Mouse (Mus musculus) limb, embryonic 14.5 days (tissue): ENCODE measurements around the gene Atg2a. TPM values are rescaled to one million over a fixed set of nuclear protein-coding genes. Genes with fewer than 3 reads are reported as not detected.

Source experiments
- ATAC-seq: fragments of 200-750 bp; cut with Nextera tagmentation; 2 replicates; pipeline ENCODE4 v1.8.0; 2017; ENCODE audit warnings: low read depth, moderate number of reproducible peaks, moderate TSS enrichment; ENCODE audit not compliant: low FRiP score
- DNase-seq: peaks from one replicate; pipeline ENCODE4 v3.0.0-alpha.2; 2015; ENCODE audit warnings: low spot score
- H3K27ac ChIP-seq: fragments of 300-500 bp; sonication (generic); replicated peaks from 2 replicates; pipeline ENCODE4 v1.5.1; 2014; ENCODE audit warnings: low read depth, mild to moderate bottlenecking, low read length, moderate library complexity, mixed read lengths
- H3K27me3 ChIP-seq: fragments of 300-500 bp; sonication (generic); 2 replicates; pipeline ENCODE4 v1.6.1; 2014; ENCODE audit warnings: low read length, mixed read lengths; ENCODE audit not compliant: control insufficient read depth, insufficient read depth
- H3K36me3 ChIP-seq: fragments of 300-500 bp; sonication (generic); 2 replicates; pipeline ENCODE4 v1.6.1; 2014; ENCODE audit warnings: mild to moderate bottlenecking, low read length, moderate library complexity, mixed read lengths; ENCODE audit not compliant: control insufficient read depth, insufficient read depth
- H3K4me1 ChIP-seq: fragments of 300-500 bp; sonication (generic); 2 replicates; pipeline ENCODE4 v1.6.1; 2014; ENCODE audit warnings: antibody characterized with exemption, low read length, mixed read lengths; ENCODE audit not compliant: control insufficient read depth, insufficient read depth
- H3K4me2 ChIP-seq: fragments of 300-500 bp; sonication (generic); replicated peaks from 2 replicates; pipeline ENCODE4 v1.6.1; 2014; ENCODE audit warnings: low read depth, mild to moderate bottlenecking, low read length, moderate library complexity; ENCODE audit not compliant: severe bottlenecking
- H3K4me3 ChIP-seq: fragments of 300-500 bp; sonication (generic); replicated peaks from 2 replicates; pipeline ENCODE4 v1.5.1; 2014; ENCODE audit warnings: low read length
- H3K9ac ChIP-seq: fragments of 300-500 bp; sonication (generic); 2 replicates; pipeline ENCODE4 v1.6.1; 2014; ENCODE audit warnings: mild to moderate bottlenecking, low read depth, low read length, moderate library complexity; ENCODE audit not compliant: severe bottlenecking
- H3K9me3 ChIP-seq: fragments of 300-500 bp; sonication (generic); 2 replicates; pipeline ENCODE4 v1.6.1; 2016; ENCODE audit warnings: low read length; ENCODE audit not compliant: control insufficient read depth
- POLR2A ChIP-seq: fragments of 200-500 bp; IDR thresholded peaks from 2 replicates; pipeline ENCODE4 v1.8.0; 2012; ENCODE audit warnings: inconsistent platforms, mild to moderate bottlenecking, moderate library complexity, borderline replicate concordance; ENCODE audit not compliant: insufficient read depth, insufficient read length; ENCODE audit errors: extremely low read depth
- WGBS: fragments of 180-500 bp; shearing (Covaris S2); extraction: QIAGEN DNeasy Blood & Tissue Kit; methylation state at CpG from one replicate; pipeline ENCODE4 v1.1.7; 2014; 5-methylcytosine and 5-hydroxymethylcytosine counted together
- polyA plus RNA-seq, 2 experiments: library from polyadenylated mRNA; depleted of rRNA in 1 of 2; stranded (reverse) in 1 of 2; unstranded in 1 of 2; fragments of >200 nt; fragmentation: Nextera tagmentation in 1 of 2; extraction: Ambion mirVana in 1 of 2; gene quantifications; 2 replicates each; pipeline versions ENCODE4 v1.2.1 to v1.2.3; 2012 to 2014

Atg2a gene
- polyA plus RNA-seq (2012; rRNA removed) (18.3 and 25.7 TPM in 2 replicates), polyA plus RNA-seq (2014; fragmentation: Nextera tagmentation; extraction: Ambion mirVana) (10.6 and 14.6 TPM in 2 replicates)

- Histone ChIP-seq H3K9me3 (no peaks in the 10 kb centered on the region), H3K4me1 (peaks cover 7% of the 10 kb centered on the region), H3K4me2 (peak within 1 kb of the TSS; percentile 58), H3K9ac (peak within 1 kb of the TSS; percentile 62), H3K36me3 (peaks cover 23% of the 10 kb centered on the region), H3K4me3 (peak within 1 kb of the TSS; percentile 60), H3K27me3 (no peaks in the 10 kb centered on the region), H3K27ac (peak within 1 kb of the TSS; percentile 44; the same call in 1 of the 2 replicates)
- DNase-seq, result peak; percentile 99
- TF ChIP-seq POLR2A, result peak; percentile 54; the same call in 1 of the 2 replicates
- under 1% methylated on average over 55 of the region's 55 CpGs for WGBS
- ATAC-seq, result peak; percentile 95
These were observed at the start of gene Atg2a for GRCm38 (mm10) chr19:6241274-6242107. Gene Atg2a (plus strand): TSS chr19:6241668.

GRCm38 (mm10) chr19:6204265-6204664 lies 37.2 kb upstream of the Atg2a start:
- H3K4me2 ChIP-seq, result no peak overlapping the region
- TF ChIP-seq POLR2A, result no peak
- H3K27me3 ChIP-seq, result no peaks in the 10 kb centered on the region
- H3K4me3 ChIP-seq, result no peak overlapping the region
- ATAC-seq, result no peak
- 81% methylated on average over 2 of the region's 2 CpGs for WGBS
- no peak for DNase-seq
- no peak overlapping the region for H3K9ac ChIP-seq
- H3K27ac ChIP-seq, result no peak overlapping the region
- H3K36me3 ChIP-seq, result no peaks in the 10 kb centered on the region
- H3K4me1 ChIP-seq, result no peaks in the 10 kb centered on the region
- no peaks in the 10 kb centered on the region for H3K9me3 ChIP-seq

GRCm38 (mm10) chr19:6206716-6207115 lies 34.8 kb upstream of the Atg2a start:
- Histone ChIP-seq H3K27ac (no peak overlapping the region), H3K9me3 (no peaks in the 10 kb centered on the region), H3K4me3 (no peak overlapping the region), H3K4me2 (no peak overlapping the region), H3K4me1 (no peaks in the 10 kb centered on the region), H3K9ac (no peak overlapping the region), H3K27me3 (no peaks in the 10 kb centered on the region), H3K36me3 (no peaks in the 10 kb centered on the region)
- 54% methylated on average over 5 of the region's 5 CpGs for WGBS
- ATAC-seq, result no peak
- TF ChIP-seq POLR2A, result no peak
- DNase-seq, result no peak

GRCm38 (mm10) chr19:6216046-6216705 lies 25.3 kb upstream of the Atg2a start:
- H3K27ac ChIP-seq, result no peak overlapping the region
- H3K9ac ChIP-seq, result no peak overlapping the region
- no peaks in the 10 kb centered on the region for H3K9me3 ChIP-seq
- H3K4me1 ChIP-seq, result no peaks in the 10 kb centered on the region
- ATAC-seq (no peak), DNase-seq (no peak)
- no peaks in the 10 kb centered on the region for H3K36me3 ChIP-seq
- WGBS, result 65% methylated on average over 6 of the region's 6 CpGs
- no peak overlapping the region for H3K4me3 ChIP-seq
- H3K4me2 ChIP-seq, result no peak overlapping the region
- no peak for TF ChIP-seq POLR2A
- H3K27me3 ChIP-seq, result no peaks in the 10 kb centered on the region

GRCm38 (mm10) chr19:6218606-6219005 lies 22.9 kb upstream of the Atg2a start:
- no peak for TF ChIP-seq POLR2A
- DNase-seq, result no peak
- no peaks in the 10 kb centered on the region for H3K4me1 ChIP-seq
- no peaks in the 10 kb centered on the region for H3K27me3 ChIP-seq
- WGBS, result 75% methylated on average over 6 of the region's 6 CpGs
- no peaks in the 10 kb centered on the region for H3K36me3 ChIP-seq
- no peak for ATAC-seq
- H3K4me2 ChIP-seq, result no peak overlapping the region
- H3K27ac ChIP-seq, result no peak overlapping the region
- no peaks in the 10 kb centered on the region for H3K9me3 ChIP-seq
- H3K4me3 ChIP-seq, result no peak overlapping the region
- H3K9ac ChIP-seq, result no peak overlapping the region
